Mouse (Mus musculus): ENCODE data around the gene Idi1. TPM values are rescaled to one million over a fixed set of nuclear protein-coding genes. Genes with fewer than 3 reads are reported as not detected.
"Not testable (repeated sequence)": the region's sequence is repeated elsewhere in the genome, so short reads cannot be mapped to it uniquely, and the experiment has no call there.

The Idi1 gene
- total RNA-seq, 4 experiments from 2014 or later: 5.3 to 6.8 (median 5.6) TPM

DNA sequence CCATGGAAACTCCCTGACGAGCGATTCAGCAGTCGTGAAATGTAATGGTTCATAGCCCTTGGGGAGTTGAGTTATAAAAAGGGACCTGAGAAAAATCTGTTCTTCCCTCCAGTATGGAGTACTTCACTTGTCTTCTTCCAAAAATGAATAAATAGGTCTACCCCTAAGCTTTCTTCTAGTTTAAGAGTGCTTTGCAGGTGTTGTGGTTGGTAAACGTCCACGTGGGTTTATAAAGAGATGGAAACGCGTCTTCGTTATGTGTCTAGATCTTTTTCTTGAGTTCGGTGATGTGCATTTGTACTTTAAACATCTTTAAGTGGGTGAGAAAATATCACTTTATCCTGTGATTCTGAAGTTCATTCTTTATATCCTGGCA, 872 bp downstream of the Idi1 start:
- DNase-seq (ENCODE audit: low spot score in 2 of 2): no peak

DNA sequence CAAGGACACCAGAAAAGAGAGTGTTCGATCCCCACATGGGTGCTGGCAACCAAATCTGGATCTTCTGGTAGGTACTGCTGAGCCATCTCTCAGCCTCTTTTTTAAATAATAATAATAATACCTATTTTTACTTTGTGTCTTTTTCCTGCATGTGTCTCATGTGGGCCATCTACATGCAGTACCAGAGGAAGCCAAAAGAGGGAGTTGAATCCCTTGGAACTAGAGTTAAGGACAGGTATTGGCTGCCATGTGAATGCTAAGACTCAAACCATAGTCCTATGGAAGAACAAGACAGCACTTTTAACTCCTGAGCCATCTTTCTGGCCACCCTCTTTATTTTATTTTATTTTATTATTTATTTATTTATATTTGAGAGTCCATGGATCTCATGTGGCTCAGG, 3.3 kb downstream of the Idi1 start:
- DNase-seq (ENCODE audit: low spot score in 2 of 2): no peak

DNA sequence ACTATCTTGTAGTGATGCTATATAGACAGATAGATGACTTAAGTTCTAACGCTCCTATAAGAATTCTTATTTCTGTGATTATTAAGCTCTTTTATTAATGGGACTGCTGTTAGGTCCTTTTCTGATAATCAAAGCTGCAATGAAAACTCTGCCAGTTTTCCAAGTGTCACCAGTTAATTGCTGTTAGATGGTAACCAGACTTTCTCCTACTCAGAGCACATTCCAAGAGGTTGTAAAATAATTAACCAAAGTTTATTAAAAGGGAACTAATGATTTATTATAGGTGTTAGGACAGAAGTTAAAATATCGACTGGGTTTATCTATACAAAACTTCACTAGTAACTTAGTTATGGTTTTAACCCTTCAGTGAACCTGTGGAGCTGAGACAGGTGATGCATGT, 20.7 kb downstream of the Idi1 start:
- not testable (repeated sequence) for DNase-seq (ENCODE audit: low spot score in 2 of 2)

GRCm38 (mm10) chr13:8913890-8914289, 28.6 kb downstream of the Idi1 start:
- not testable (repeated sequence) for DNase-seq (ENCODE audit: low spot score in 2 of 2)

- DNase-seq (ENCODE audit: low spot score in 2 of 2): no peak
These were observed 48.2 kb downstream of the Idi1 start for GRCm38 (mm10) chr13:8933499-8933898.

GRCm38 (mm10) chr13:8937611-8938140, 52.4 kb downstream of the Idi1 start:
- not testable (repeated sequence) for DNase-seq (ENCODE audit: low spot score in 2 of 2)

- DNase-seq (ENCODE audit: low spot score in 2 of 2): not testable (repeated sequence)
These were observed 55.8 kb downstream of the Idi1 start for GRCm38 (mm10) chr13:8941110-8941509.

- DNase-seq (ENCODE audit: low spot score in 2 of 2): not testable (repeated sequence)
These were observed 56.4 kb downstream of the Idi1 start for GRCm38 (mm10) chr13:8941701-8942100.

Small RNA genes lying within 50 kb of the gene (microRNA-seq; reads per million reads assigned to microRNA genes)
- not detected for gene Gm22750

Other genes with a start within 250 kb of the Idi1 start
- gene Wdr37, start 13.6 kb upstream of the Idi1 start, total RNA-seq (2022): 10 to 100 TPM; 27.4 to 33.8 (median 29.9) TPM
- gene Gm9745, start 62.7 kb downstream of the Idi1 start, total RNA-seq (2022): not detected
- gene Idi2, start 67.4 kb downstream of the Idi1 start, total RNA-seq (2022): not detected
- 10 to 100 TPM; 41.6 to 46.7 (median 45.7) TPM for gene Gtpbp4, start 110.6 kb downstream of the Idi1 start, total RNA-seq (2022)
- 10 to 100 TPM; 61.6 to 73.6 (median 64.8) TPM for gene Larp4b, start 208.4 kb downstream of the Idi1 start, total RNA-seq (2022)

All from gastrocnemius, adult 8-10 months (tissue).